Mouse (Mus musculus): Measurements from ENCODE around the gene Ccdc80. TPM values are rescaled to one million over a fixed set of nuclear protein-coding genes. Genes with fewer than 3 reads are reported as not detected.

Gene Ccdc80
- 19.6 and 32.8 TPM in 2 replicates for polyA plus RNA-seq (2015; fragmentation: Nextera tagmentation; extraction: Ambion mirVana)

DNA sequence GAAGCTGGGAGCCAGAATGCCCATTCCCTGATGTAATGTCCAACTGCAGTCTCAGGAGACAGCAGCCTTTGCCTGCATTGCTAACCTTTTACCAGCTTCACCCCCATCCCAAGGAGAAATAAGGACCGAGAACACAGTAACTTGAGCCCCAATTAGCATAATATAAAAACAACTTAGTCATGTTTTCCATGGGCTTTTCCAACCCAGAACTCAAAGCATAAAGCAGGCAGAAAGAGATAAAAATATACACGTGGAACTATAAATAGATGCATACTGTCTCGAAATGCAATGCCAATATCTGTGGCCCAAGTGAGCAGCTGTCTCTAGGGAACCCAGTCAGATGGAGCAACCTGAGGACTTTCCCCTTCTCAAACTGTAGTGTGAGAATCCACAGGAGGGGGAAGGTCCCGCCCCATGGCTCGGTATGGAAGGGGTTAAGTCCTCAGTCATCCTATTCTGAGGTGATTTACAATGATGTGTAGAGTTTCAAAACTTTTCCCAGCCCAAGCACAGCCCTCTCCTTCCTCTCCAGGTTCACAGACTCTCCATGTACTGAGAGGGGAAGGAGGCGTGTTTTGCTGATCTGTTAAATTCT lies at the start of gene Ccdc80:
Ccdc80 (plus strand) TSS at position 266 of the 595 bp plus-strand sequence.
- Histone ChIP-seq H3K4me3 (replicated peaks; ENCODE audit: low read length) (peak within 1 kb of the TSS; percentile 40), H3K36me3 (ENCODE audit: control insufficient read depth, insufficient read depth) (no peaks in the 10 kb centered on the region), H3K4me2 (ENCODE audit: low read length) (peak within 1 kb of the TSS; percentile 59), H3K4me1 (replicated peaks; ENCODE audit: control insufficient read depth, insufficient read depth, low read length) (peaks cover 19% of the 10 kb centered on the region), H3K27me3 (replicated peaks; ENCODE audit: control insufficient read depth, insufficient read depth, low read length) (no peaks in the 10 kb centered on the region), H3K9ac (replicated peaks; ENCODE audit: low read depth, low read length) (peak within 1 kb of the TSS; percentile 61), H3K27ac (ENCODE audit: low read length) (peak within 1 kb of the TSS; percentile 47; the same call in 1 of the 2 replicates), H3K9me3 (ENCODE audit: control insufficient read depth, low read length) (no peaks in the 10 kb centered on the region)
- 23% methylated on average over 6 of the region's 6 CpGs for WGBS
- ATAC-seq: peak; percentile 16; the same call in 1 of the 2 replicates

DNA sequence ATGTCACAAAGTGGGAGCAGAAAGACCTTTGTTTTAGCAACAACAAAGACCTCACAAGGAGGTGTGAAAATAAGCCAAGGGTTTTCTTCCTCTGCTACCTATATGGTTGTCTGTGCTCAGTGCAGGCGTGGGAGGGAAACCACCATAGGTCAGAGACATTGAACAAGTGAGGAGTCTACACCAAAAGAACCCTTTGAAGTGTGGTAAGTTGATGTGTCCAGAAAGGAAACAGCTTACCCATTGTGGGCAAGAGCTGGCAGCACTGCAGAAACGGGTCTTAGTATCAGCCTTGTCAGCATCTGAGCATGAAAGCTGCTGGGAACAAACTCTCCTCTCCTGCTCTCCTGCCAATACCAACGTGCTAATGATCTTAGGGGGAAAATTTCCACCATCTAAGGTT lies 48.4 kb upstream of the Ccdc80 start:
- ATAC-seq: no peak
- Histone ChIP-seq H3K27me3 (replicated peaks; ENCODE audit: control insufficient read depth, insufficient read depth, low read length) (no peaks in the 10 kb centered on the region), H3K27ac (ENCODE audit: low read length) (no peak overlapping the region), H3K36me3 (ENCODE audit: control insufficient read depth, insufficient read depth) (no peaks in the 10 kb centered on the region), H3K4me3 (replicated peaks; ENCODE audit: low read length) (no peak overlapping the region), H3K9me3 (ENCODE audit: control insufficient read depth, low read length) (no peaks in the 10 kb centered on the region), H3K4me1 (replicated peaks; ENCODE audit: control insufficient read depth, insufficient read depth, low read length) (no peaks in the 10 kb centered on the region), H3K9ac (replicated peaks; ENCODE audit: low read depth, low read length) (no peak overlapping the region), H3K4me2 (ENCODE audit: low read length) (no peak overlapping the region)
- 43% methylated on average over 3 of the region's 3 CpGs for WGBS

DNA sequence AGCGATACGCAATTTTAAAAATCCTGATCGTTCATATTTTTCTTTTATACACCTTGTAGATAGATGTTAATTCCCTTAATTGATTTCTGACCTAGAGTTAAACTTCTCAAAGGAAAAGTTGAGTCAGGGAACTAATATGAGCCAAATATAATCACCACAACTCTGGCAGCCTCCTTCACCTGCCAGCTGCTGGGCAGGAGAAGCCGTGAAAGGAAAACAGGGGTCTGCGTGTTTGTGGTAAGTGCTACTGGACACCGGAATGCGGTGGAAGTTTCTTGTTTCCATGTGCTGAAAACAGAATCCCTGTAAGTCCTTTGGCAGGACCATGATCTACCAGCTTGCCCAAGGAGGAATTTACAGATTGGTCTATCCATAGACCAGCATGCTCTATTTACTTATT lies 36.0 kb upstream of the Ccdc80 start:
- Histone ChIP-seq H3K9ac (replicated peaks; ENCODE audit: low read depth, low read length) (no peak overlapping the region), H3K27ac (ENCODE audit: low read length) (no peak overlapping the region), H3K9me3 (ENCODE audit: control insufficient read depth, low read length) (no peaks in the 10 kb centered on the region), H3K4me3 (replicated peaks; ENCODE audit: low read length) (no peak overlapping the region), H3K4me1 (replicated peaks; ENCODE audit: control insufficient read depth, insufficient read depth, low read length) (no peaks in the 10 kb centered on the region), H3K36me3 (ENCODE audit: control insufficient read depth, insufficient read depth) (no peaks in the 10 kb centered on the region), H3K4me2 (ENCODE audit: low read length) (no peak overlapping the region), H3K27me3 (replicated peaks; ENCODE audit: control insufficient read depth, insufficient read depth, low read length) (no peaks in the 10 kb centered on the region)
- ATAC-seq: no peak
- WGBS: 96% methylated on average over 7 of the region's 7 CpGs

DNA sequence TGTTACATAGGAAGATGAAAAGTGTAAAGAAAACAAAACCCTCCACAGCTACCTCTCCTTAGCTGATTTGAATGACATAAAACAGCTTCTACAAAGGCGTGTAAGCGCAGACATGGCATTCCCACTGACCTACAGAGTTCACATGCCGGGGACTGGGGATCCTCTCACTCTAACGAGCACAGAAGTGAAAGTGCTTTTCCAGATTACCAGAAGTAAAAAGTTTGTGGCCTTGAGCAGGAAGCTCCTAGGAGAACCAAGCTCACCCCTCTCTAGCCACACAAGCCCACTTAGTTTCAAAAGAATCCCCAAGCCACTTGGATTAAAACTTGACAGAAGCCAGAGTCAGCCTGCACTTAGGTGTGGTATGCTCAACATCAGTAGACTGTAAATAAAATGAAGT lies 35.3 kb upstream of the Ccdc80 start:
- no peak for ATAC-seq
- H3K4me1 ChIP-seq (replicated peaks; ENCODE audit: control insufficient read depth, insufficient read depth, low read length): no peaks in the 10 kb centered on the region
- no peaks in the 10 kb centered on the region for H3K27me3 ChIP-seq (replicated peaks; ENCODE audit: control insufficient read depth, insufficient read depth, low read length)
- WGBS: 67% methylated on average over 4 of the region's 4 CpGs
- H3K4me3 ChIP-seq (replicated peaks; ENCODE audit: low read length): no peak overlapping the region
- H3K27ac ChIP-seq (ENCODE audit: low read length): no peak overlapping the region
- no peak overlapping the region for H3K4me2 ChIP-seq (ENCODE audit: low read length)
- no peaks in the 10 kb centered on the region for H3K9me3 ChIP-seq (ENCODE audit: control insufficient read depth, low read length)
- no peaks in the 10 kb centered on the region for H3K36me3 ChIP-seq (ENCODE audit: control insufficient read depth, insufficient read depth)
- H3K9ac ChIP-seq (replicated peaks; ENCODE audit: low read depth, low read length): no peak overlapping the region

DNA sequence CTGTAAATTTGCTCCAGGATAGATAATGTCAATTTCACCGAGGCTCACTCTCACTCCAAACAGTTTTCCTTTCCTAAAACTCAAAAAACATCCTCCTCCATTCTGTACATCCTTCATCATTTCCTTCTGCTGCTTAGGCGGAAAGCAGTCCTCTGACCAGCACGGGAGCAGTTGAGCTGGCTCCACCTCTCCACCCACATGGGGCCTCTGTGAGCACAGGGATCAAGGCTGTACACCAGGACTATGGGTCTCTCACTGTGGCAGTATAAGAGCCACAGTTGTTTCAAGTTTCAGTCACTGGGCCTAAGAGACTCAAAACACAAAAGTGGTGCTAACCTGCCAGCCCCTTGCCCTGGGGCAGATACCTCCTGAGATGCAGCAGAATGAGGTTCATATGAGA lies 32.1 kb upstream of the Ccdc80 start:
- no peak for ATAC-seq
- Histone ChIP-seq H3K4me1 (replicated peaks; ENCODE audit: control insufficient read depth, insufficient read depth, low read length) (no peaks in the 10 kb centered on the region), H3K4me3 (replicated peaks; ENCODE audit: low read length) (no peak overlapping the region), H3K36me3 (ENCODE audit: control insufficient read depth, insufficient read depth) (no peaks in the 10 kb centered on the region), H3K27me3 (replicated peaks; ENCODE audit: control insufficient read depth, insufficient read depth, low read length) (no peaks in the 10 kb centered on the region), H3K9me3 (ENCODE audit: control insufficient read depth, low read length) (no peaks in the 10 kb centered on the region), H3K9ac (replicated peaks; ENCODE audit: low read depth, low read length) (no peak overlapping the region), H3K4me2 (ENCODE audit: low read length) (no peak overlapping the region), H3K27ac (ENCODE audit: low read length) (no peak overlapping the region)
- WGBS: 66% methylated on average over 3 of the region's 3 CpGs

DNA sequence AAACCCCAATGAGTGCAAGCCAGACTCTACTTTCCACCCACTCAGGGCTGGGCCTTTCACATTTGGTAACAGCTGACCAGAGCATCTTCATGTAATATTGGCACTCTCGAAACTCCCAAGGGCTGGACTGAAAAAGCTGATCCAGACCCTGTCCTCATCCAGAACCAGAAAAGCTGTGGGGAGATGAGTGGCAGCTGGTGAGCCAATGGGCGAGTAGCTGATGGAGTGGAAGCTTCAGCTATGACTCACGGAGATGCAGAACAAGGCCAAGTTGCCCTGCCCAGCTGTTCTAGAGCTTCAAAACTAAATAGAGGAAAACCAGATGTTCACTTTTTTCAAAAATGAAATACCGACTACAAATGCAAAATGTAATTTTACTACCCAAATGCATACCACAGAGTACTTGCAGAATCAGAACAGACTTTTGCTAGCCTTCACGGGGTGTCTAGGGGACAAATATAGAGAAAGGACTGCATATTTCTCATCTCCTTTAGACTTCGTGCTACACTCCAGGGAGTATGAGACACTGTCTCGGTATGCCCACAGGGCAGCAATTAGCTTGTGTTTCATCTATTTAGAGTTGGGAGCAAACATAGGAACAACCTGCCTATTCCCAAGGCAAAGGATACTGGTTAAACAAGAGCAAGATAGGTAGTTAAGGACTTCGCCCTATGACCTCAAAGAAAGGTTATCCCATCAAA lies 22.7 kb upstream of the Ccdc80 start:
- H3K27me3 ChIP-seq (replicated peaks; ENCODE audit: control insufficient read depth, insufficient read depth, low read length): no peaks in the 10 kb centered on the region
- no peak overlapping the region for H3K4me3 ChIP-seq (replicated peaks; ENCODE audit: low read length)
- 90% methylated on average over 8 of the region's 8 CpGs for WGBS
- no peak overlapping the region for H3K27ac ChIP-seq (ENCODE audit: low read length)
- ATAC-seq: no peak
- H3K36me3 ChIP-seq (ENCODE audit: control insufficient read depth, insufficient read depth): no peaks in the 10 kb centered on the region
- H3K9me3 ChIP-seq (ENCODE audit: control insufficient read depth, low read length): no peaks in the 10 kb centered on the region
- H3K4me1 ChIP-seq (replicated peaks; ENCODE audit: control insufficient read depth, insufficient read depth, low read length): no peaks in the 10 kb centered on the region
- H3K9ac ChIP-seq (replicated peaks; ENCODE audit: low read depth, low read length): no peak overlapping the region
- no peak overlapping the region for H3K4me2 ChIP-seq (ENCODE audit: low read length)

DNA sequence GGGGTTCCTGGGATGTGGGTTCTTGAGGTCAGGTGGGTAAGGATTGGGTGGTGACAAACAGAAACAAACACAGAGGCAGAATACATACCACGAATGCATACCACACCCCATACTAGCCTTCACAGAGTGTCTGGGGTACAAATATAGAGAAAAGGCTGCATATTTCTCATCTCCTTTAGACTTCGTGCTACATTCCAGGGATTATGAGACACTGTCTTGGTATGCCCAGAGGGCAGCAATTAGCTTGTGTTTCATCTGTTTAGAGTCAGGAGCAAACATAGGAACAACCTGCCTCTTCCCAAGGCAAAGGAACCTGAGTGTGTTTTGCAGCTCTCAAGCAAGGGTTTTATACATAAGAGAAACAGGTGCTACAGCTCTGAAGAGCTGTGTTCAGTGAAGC lies 21.8 kb upstream of the Ccdc80 start:
- 81% methylated on average over 2 of the region's 2 CpGs for WGBS
- H3K4me2 ChIP-seq (ENCODE audit: low read length): no peak overlapping the region
- ATAC-seq: no peak

DNA sequence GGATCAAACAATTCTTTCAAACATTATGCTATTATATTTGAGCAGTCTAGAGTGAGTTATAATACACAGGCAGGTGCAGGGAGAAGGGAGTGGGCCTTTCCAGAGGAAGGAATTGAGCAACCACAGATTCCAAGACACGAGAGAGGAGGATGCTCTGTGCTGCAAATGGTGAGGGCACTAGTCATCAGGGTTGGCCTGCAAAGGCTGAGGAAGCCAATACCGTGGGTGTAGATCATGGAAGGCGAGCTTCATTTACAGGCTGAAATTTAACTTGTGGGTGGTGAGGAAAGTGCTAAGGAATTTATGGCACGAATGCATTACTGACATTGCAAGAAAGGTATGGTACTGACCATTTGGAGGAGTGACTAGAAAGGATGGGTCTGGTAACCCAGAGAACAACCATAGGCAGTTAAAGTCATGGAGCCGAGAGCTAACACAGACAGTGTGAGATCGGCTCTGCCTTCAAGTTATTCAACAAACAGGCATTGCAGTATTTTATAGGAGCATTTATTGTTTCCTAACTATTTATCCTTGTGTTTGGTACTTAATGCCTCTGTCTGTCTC lies 15.6 kb upstream of the Ccdc80 start:
- 90% methylated on average over 6 of the region's 6 CpGs for WGBS
- Histone ChIP-seq H3K4me2 (ENCODE audit: low read length) (no peak overlapping the region), H3K4me3 (replicated peaks; ENCODE audit: low read length) (no peak overlapping the region), H3K9me3 (ENCODE audit: control insufficient read depth, low read length) (no peaks in the 10 kb centered on the region), H3K4me1 (replicated peaks; ENCODE audit: control insufficient read depth, insufficient read depth, low read length) (no peaks in the 10 kb centered on the region), H3K36me3 (ENCODE audit: control insufficient read depth, insufficient read depth) (no peaks in the 10 kb centered on the region), H3K27ac (ENCODE audit: low read length) (no peak overlapping the region), H3K27me3 (replicated peaks; ENCODE audit: control insufficient read depth, insufficient read depth, low read length) (no peaks in the 10 kb centered on the region), H3K9ac (replicated peaks; ENCODE audit: low read depth, low read length) (no peak overlapping the region)
- no peak for ATAC-seq

More for the DNA sequence above, 21.8 kb upstream of the Ccdc80 start:
- H3K27me3 ChIP-seq (replicated peaks; ENCODE audit: control insufficient read depth, insufficient read depth, low read length): no peaks in the 10 kb centered on the region
- no peaks in the 10 kb centered on the region for H3K36me3 ChIP-seq (ENCODE audit: control insufficient read depth, insufficient read depth)
- H3K9ac ChIP-seq (replicated peaks; ENCODE audit: low read depth, low read length): no peak overlapping the region
- H3K4me1 ChIP-seq (replicated peaks; ENCODE audit: control insufficient read depth, insufficient read depth, low read length): no peaks in the 10 kb centered on the region
- no peak overlapping the region for H3K27ac ChIP-seq (ENCODE audit: low read length)
- H3K9me3 ChIP-seq (ENCODE audit: control insufficient read depth, low read length): no peaks in the 10 kb centered on the region
- H3K4me3 ChIP-seq (replicated peaks; ENCODE audit: low read length): no peak overlapping the region

DNA sequence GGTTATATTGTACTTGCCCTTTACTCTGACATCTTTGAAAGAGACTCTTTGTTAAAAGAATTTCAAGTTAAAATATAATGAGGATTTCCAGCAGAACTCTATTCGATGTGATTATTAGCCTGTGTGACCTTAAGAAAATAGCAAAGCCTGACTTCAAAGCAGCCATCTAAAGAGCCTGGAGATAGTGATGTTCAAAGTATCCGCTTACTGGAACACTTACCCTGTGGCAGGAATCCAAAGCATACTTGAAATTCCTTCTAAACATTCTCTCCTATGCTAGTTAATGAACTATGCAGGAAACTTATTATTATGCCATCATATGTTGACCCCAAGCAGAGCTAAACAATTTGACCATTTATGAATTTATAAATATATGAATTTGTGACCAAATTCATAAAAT lies 13.9 kb upstream of the Ccdc80 start:
- 46% methylated on average over 2 of the region's 2 CpGs for WGBS
- Histone ChIP-seq H3K9me3 (ENCODE audit: control insufficient read depth, low read length) (no peaks in the 10 kb centered on the region), H3K4me3 (replicated peaks; ENCODE audit: low read length) (no peak overlapping the region), H3K9ac (replicated peaks; ENCODE audit: low read depth, low read length) (no peak overlapping the region), H3K27ac (ENCODE audit: low read length) (no peak overlapping the region), H3K27me3 (replicated peaks; ENCODE audit: control insufficient read depth, insufficient read depth, low read length) (no peaks in the 10 kb centered on the region), H3K4me1 (replicated peaks; ENCODE audit: control insufficient read depth, insufficient read depth, low read length) (no peaks in the 10 kb centered on the region), H3K4me2 (ENCODE audit: low read length) (no peak overlapping the region), H3K36me3 (ENCODE audit: control insufficient read depth, insufficient read depth) (no peaks in the 10 kb centered on the region)
- no peak for ATAC-seq
